Mouse (Mus musculus) lung, adult 2 months (tissue): Measurements from ENCODE around the gene Ppp1r12b. TPM values are rescaled to one million over a fixed set of nuclear protein-coding genes. Genes with fewer than 3 reads are reported as not detected.

Source experiments
- DNase-seq: peaks from one replicate; pipeline ENCODE4 v3.0.0; 2022
- H3K4me1 ChIP-seq: fragments of 200-500 bp; 2 replicates; pipeline ENCODE4 v1.6.1; 2011; ENCODE audit warnings: low read length; ENCODE audit not compliant: control insufficient read depth, insufficient read depth
- H3K4me3 ChIP-seq: fragments of 200-500 bp; replicated peaks from 2 replicates; pipeline ENCODE3; 2011; ENCODE audit warnings: low read depth, mild to moderate bottlenecking, control low read depth, low read length; ENCODE audit errors: extremely low read depth
- CTCF ChIP-seq: fragments of 200-500 bp; IDR thresholded peaks from 2 replicates; pipeline ENCODE4 v1.5.1; 2011; ENCODE audit warnings: mild to moderate bottlenecking, low read length, control low read depth; ENCODE audit not compliant: insufficient read depth
- POLR2A ChIP-seq: fragments of 200-500 bp; IDR thresholded peaks from 2 replicates; pipeline ENCODE4 v1.6.1; 2011; ENCODE audit warnings: low read depth, mild to moderate bottlenecking, control low read depth, low read length, borderline replicate concordance; ENCODE audit errors: extremely low read depth
- WGBS: fragments of 180-500 bp; shearing (Covaris S2); methylation state at CpG from one replicate; pipeline ENCODE4 v1.1.7; 2018; 5-methylcytosine and 5-hydroxymethylcytosine counted together
- polyA plus RNA-seq: library from polyadenylated mRNA; depleted of rRNA; stranded (reverse); fragments of >200 nt; gene quantifications from 2 replicates; pipeline ENCODE4 v1.2.3, GENCODE M21; 2012

Gene Ppp1r12b
- polyA plus RNA-seq, 1 experiment = 18.6 TPM

GRCm38 (mm10) chr1:134790716-134791439, 164.9 kb downstream of the Ppp1r12b start:
- whole genome bisulfite sequencing = 88% methylated on average over 2 of the region's 2 CpGs
- TF ChIP-seq POLR2A (no peak), CTCF (no peak)

DNA sequence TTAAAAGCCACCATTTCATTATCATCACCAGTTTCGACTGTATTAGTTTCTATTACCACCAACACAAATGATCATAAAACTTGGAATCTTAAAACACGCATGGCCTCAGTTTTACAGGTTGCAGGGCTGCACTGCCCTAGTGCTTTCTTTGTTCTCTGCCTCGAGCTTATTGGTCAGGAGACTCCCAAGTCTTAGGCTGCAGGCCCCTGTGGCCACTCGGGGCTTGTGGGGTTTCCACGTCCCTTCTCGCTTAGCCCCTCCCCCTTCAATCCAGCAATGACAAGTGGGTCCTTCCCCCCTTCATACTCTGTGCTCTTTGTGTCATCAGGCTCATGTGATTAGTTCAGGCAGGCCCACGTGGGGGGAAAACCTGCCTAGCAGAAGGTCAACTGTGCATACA, 167.6 kb downstream of the Ppp1r12b start:
- DNase-seq = no peak
- TF ChIP-seq POLR2A (no peak), CTCF (no peak)
- Histone ChIP-seq H3K4me1 (0 out of 2 replicates have a peak, but pooled peaks cover 2% of the 10 kb centered on the region), H3K4me3 (no peak overlapping the region)
- 59% methylated on average over 7 of the region's 7 CpGs for WGBS

More at GRCm38 (mm10) chr1:134790716-134791439, 164.9 kb downstream of the Ppp1r12b start:
- H3K4me3 ChIP-seq = no peak overlapping the region
- H3K4me1 ChIP-seq = no peaks in the 10 kb centered on the region
- no peak for DNase-seq

DNA sequence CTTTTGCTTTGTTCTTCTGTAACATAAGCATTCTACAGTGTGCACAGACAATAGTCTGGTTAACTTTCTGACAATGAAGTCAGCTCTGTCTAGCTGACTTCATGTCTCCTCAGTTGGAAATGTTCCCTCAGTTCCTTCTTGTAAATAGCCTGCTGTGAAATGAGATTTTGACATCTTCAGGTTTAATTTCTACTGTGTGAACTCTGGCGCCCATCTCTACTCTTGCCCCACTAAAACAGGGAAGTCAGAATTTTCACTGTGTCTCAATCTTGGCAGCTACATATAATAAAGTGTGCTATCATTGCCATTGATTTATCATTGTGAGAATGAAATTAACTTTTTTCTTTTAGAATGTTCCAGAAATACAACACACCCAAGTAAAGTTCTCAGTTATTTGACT, 170.8 kb downstream of the Ppp1r12b start:
- no peak overlapping the region for H3K4me3 ChIP-seq
- 63% methylated on average over 1 of the region's 1 CpGs for WGBS
- TF ChIP-seq POLR2A (no peak), CTCF (no peak)
- DNase-seq = no peak
- H3K4me1 ChIP-seq = 0 out of 2 replicates have a peak, but pooled peaks cover 2% of the 10 kb centered on the region

- no peak for DNase-seq
- 43% methylated on average over 6 of the region's 6 CpGs for WGBS
- Histone ChIP-seq H3K4me1 (0 out of 2 replicates have a peak, but pooled peaks cover 2% of the 10 kb centered on the region), H3K4me3 (no peak overlapping the region)
- no peak for TF ChIP-seq POLR2A
Observed at GRCm38 (mm10) chr1:134784481-134784880, 171.3 kb downstream of the Ppp1r12b start.

DNA sequence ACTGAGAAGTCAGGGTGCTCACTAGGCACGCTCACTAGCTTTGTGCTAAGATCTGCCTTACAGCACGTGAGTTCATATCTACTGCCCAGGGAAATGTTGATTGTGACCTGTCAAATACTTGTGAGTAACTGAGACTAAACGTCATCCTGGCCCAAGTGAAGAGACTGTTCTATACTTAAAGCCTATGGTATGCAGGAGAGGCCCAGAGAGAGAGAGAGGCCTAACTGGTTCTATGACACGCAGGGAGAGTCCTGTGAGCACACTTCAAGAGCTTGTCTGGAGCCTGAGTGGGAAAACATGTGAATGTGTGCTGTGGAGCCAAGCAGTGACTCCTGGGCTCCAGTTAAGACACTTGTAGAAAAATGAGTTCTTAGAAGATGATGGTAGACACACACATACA, 171.8 kb downstream of the Ppp1r12b start:
- WGBS = 64% methylated on average over 4 of the region's 4 CpGs
- no peak for DNase-seq
- Histone ChIP-seq H3K4me3 (no peak overlapping the region), H3K4me1 (0 out of 2 replicates have a peak, but pooled peaks cover 2% of the 10 kb centered on the region)
- TF ChIP-seq POLR2A = no peak

GRCm38 (mm10) chr1:134782797-134783196, 172.9 kb downstream of the Ppp1r12b start:
- H3K4me3 ChIP-seq = no peak overlapping the region
- 0 out of 2 replicates have a peak, but pooled peaks cover 2% of the 10 kb centered on the region for H3K4me1 ChIP-seq
- 86% methylated on average over 5 of the region's 5 CpGs for WGBS
- DNase-seq = no peak
- TF ChIP-seq POLR2A (no peak), CTCF (no peak)

- Histone ChIP-seq H3K4me3 (no peak overlapping the region), H3K4me1 (peaks cover 16% of the 10 kb centered on the region)
- no peak for DNase-seq
- WGBS = 66% methylated on average over 13 of the region's 13 CpGs
- TF ChIP-seq POLR2A = no peak
- TF ChIP-seq CTCF = no peak
Observed at GRCm38 (mm10) chr1:134777936-134778548, 177.7 kb downstream of the Ppp1r12b start.

DNA sequence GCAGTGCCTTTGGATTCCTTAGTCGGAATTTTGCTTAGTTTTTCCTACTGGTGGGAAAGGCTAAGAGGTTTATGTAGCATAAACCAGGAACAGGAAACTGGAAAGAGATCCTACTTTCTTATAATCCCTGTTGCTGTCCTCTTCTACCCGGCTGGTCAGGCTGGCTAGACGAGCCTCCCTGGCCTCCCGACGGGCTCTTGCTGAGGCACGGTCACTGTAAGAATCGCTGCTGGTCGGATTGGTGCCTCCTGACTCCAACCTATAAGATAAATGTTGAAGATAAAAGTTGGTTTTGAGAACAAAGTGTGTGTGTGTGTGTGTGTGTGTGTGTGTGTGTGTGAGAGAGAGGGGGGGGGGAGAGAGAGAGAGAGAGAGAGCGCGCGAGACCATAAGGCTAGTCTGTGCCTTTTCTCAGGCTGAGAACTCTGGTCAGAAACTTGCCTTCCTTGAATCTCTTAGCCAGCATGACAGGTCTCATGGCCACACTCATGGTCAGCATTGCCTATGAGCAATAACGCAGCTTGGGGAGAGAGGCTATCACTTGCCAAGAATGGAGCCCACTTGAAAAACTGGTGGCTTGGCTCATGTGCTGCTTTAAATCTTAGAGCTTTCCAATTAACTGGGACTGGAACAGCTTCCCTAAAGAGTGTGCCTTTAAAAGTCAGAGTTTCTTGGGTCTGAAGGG, 178.4 kb downstream of the Ppp1r12b start:
- TF ChIP-seq CTCF (no peak), POLR2A (no peak)
- no peak overlapping the region for H3K4me3 ChIP-seq
- H3K4me1 ChIP-seq = peaks cover 16% of the 10 kb centered on the region
- DNase-seq = no peak
- WGBS = 80% methylated on average over 12 of the region's 12 CpGs

- TF ChIP-seq POLR2A (no peak), CTCF (no peak)
- H3K4me3 ChIP-seq = no peak overlapping the region
- H3K4me1 ChIP-seq = peaks cover 26% of the 10 kb centered on the region
- no peak for DNase-seq
- 61% methylated on average over 3 of the region's 3 CpGs for WGBS
Observed at GRCm38 (mm10) chr1:134775631-134776030, 180.1 kb downstream of the Ppp1r12b start.
